Mouse (Mus musculus) midbrain, embryonic 14.5 days (tissue): ENCODE data around the gene Tsr3. TPM values are rescaled to one million over a fixed set of nuclear protein-coding genes. Genes with fewer than 3 reads are reported as not detected.
"Not testable (repeated sequence)": the region's sequence is repeated elsewhere in the genome, so short reads cannot be mapped to it uniquely, and the experiment has no call there.

Experiments used
- ATAC-seq: fragments of 200-750 bp; cut with Nextera tagmentation; 2 replicates; pipeline ENCODE4 v1.8.0; 2017; ENCODE audit warnings: moderate number of reproducible peaks, moderate library complexity; ENCODE audit not compliant: low FRiP score, low TSS enrichment
- DNase-seq: peaks from one replicate; pipeline ENCODE4 v3.0.0-alpha.2; 2015
- H3K27ac ChIP-seq: fragments of 300-500 bp; sonication (generic); replicated peaks from 2 replicates; pipeline ENCODE4 v1.5.1; 2014; ENCODE audit warnings: mild to moderate bottlenecking, low read depth, low read length, moderate library complexity
- H3K27me3 ChIP-seq: fragments of 300-500 bp; sonication (generic); 2 replicates; pipeline ENCODE4 v1.6.1; 2014; ENCODE audit warnings: low read length, control low read depth, mixed read lengths; ENCODE audit not compliant: control insufficient read depth, insufficient read depth
- H3K36me3 ChIP-seq: fragments of 300-500 bp; sonication (generic); 2 replicates; pipeline ENCODE4 v1.6.1; 2014; ENCODE audit warnings: low read length, control low read depth; ENCODE audit not compliant: control insufficient read depth, insufficient read depth
- H3K4me1 ChIP-seq: fragments of 300-500 bp; sonication (generic); 2 replicates; pipeline ENCODE4 v1.6.1; 2014; ENCODE audit warnings: mild to moderate bottlenecking, antibody characterized with exemption, low read length, control low read depth; ENCODE audit not compliant: control insufficient read depth, insufficient read depth
- H3K4me2 ChIP-seq: fragments of 300-500 bp; sonication (generic); 2 replicates; pipeline ENCODE4 v1.6.1; 2014; ENCODE audit warnings: mild to moderate bottlenecking, low read length, moderate library complexity
- H3K4me3 ChIP-seq: fragments of 300-500 bp; sonication (generic); replicated peaks from 2 replicates; pipeline ENCODE4 v1.5.1; 2014; ENCODE audit warnings: low read depth, low read length
- H3K9ac ChIP-seq: fragments of 300-500 bp; sonication (generic); replicated peaks from 2 replicates; pipeline ENCODE4 v1.6.1; 2014; ENCODE audit warnings: mild to moderate bottlenecking, low read length, moderate library complexity
- H3K9me3 ChIP-seq: fragments of 300-500 bp; sonication (generic); 2 replicates; pipeline ENCODE4 v1.6.1; 2016; ENCODE audit warnings: low read length, control low read depth, mixed read lengths; ENCODE audit not compliant: control insufficient read depth
- WGBS: fragments of 180-500 bp; shearing (Covaris S2); extraction: QIAGEN DNeasy Blood & Tissue Kit; methylation state at CpG from one replicate; pipeline ENCODE4 v1.1.7; 2014; 5-methylcytosine and 5-hydroxymethylcytosine counted together
- polyA plus RNA-seq: library from polyadenylated mRNA; unstranded; fragments of >200 nt; fragmentation: Nextera tagmentation; extraction: Ambion mirVana; gene quantifications from 2 replicates; pipeline ENCODE4 v1.2.1, GENCODE M21; 2014

Tsr3 gene
- polyA plus RNA-seq, 1 experiment from 2014 or later, result 52.1 TPM

DNA sequence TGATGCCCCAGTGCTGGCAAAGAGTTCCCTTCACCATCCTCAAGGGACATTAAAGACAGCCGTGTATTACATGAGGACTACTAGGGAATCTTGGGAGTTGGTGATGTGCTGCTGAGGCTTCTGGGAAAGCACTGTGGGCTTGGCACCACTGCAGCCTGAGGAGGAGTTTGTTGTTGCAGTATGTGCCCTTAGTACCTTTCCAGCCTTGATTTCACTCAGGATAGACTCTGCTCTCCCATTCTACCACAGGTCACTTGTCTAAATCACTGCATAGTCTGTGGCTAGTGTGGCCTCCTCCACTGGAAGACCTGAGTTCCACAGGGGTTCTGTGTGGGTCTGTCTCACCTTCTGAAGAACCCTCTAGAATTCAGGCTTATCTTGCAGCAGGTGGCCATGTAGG is 19.2 kb upstream of the Tsr3 start:
- H3K27me3 ChIP-seq, result no peaks in the 10 kb centered on the region
- H3K27ac ChIP-seq, result no peak overlapping the region
- no peak overlapping the region for H3K4me3 ChIP-seq
- peaks cover 10% of the 10 kb centered on the region; the same call in 1 of the 2 replicates for H3K4me1 ChIP-seq
- H3K4me2 ChIP-seq, result no peak overlapping the region
- no peaks in the 10 kb centered on the region for H3K9me3 ChIP-seq
- H3K9ac ChIP-seq, result 0 out of 2 replicates have a peak overlapping the region, but pooled peaks have one; percentile 9
- no peak for DNase-seq
- 93% methylated on average over 1 of the region's 1 CpGs for WGBS
- H3K36me3 ChIP-seq, result peaks cover 27% of the 10 kb centered on the region
- ATAC-seq, result no peak

DNA sequence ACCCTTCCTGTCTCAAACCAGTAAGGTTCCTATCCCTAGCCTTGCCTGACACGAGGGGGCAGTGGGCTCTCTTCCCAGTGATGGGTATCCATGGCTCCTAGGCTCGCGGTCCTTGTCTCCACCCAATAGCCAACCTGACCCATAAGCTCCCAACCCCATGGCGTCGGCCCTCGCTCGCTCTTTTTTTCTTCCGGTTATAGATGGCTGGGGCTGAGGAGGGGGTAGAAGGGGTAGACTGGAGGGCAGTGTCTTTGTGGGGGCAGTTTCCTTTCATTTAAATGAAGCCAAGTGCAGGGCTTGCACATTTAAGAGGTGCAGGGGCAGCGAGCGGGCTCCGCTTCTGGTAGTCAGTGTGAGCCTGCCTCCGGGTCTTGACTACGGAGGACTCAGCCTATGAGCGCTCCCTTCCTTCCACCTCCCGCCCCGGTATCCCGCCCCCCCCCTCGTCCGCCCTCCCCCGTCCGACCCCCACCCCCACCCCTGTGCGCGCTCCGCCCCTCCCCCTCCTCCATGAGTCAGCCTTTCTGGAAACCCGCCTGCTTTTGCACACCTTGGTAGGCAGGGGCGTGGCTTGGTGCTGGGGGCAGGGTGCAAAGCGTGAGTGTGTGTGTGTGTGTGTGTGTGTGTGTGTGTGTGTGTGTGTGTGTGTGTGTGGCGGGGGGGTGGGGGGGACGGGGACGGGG is 18.0 kb upstream of the Tsr3 start:
- peak overlapping the region; percentile 70 for H3K4me2 ChIP-seq
- no peaks in the 10 kb centered on the region for H3K9me3 ChIP-seq
- H3K4me1 ChIP-seq, result peaks cover 10% of the 10 kb centered on the region; the same call in 1 of the 2 replicates
- peak overlapping the region; percentile 65 for H3K27ac ChIP-seq
- ATAC-seq (peak; percentile 83), DNase-seq (peak; percentile 76)
- H3K36me3 ChIP-seq, result peaks cover 30% of the 10 kb centered on the region
- under 1% methylated on average over 22 of the region's 30 CpGs for WGBS
- peak overlapping the region; percentile 51 for H3K9ac ChIP-seq
- peak overlapping the region; percentile 32 for H3K4me3 ChIP-seq
- no peaks in the 10 kb centered on the region for H3K27me3 ChIP-seq

DNA sequence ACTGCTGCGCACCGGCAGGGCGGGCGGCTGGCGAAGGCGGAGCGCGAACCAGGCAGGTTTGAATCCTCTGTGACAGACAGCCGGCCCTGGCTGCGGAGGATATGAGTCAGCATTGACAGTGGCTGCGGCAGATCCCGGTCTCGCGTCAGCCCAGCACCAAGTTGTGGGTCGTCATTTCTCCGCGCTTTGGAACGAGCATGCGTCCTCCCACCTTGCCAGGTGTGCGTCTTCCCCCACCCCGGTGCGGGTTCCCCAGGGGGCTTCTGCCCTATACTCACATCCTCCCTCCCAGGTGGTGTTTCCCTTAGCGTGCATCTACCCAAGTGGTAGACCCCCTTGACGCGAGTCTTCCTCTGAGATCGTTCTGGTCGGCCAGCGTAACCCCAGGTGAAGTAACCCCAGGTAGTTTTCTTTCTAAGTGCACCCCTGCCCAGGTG is 17.4 kb upstream of the Tsr3 start:
- not testable (repeated sequence) for H3K4me1 ChIP-seq, H3K9me3 ChIP-seq, H3K9ac ChIP-seq, H3K27me3 ChIP-seq
- H3K4me2 ChIP-seq, result peak overlapping the region; percentile 70
- H3K36me3 ChIP-seq, result peaks cover 32% of the 10 kb centered on the region
- ATAC-seq (peak; percentile 89), DNase-seq (peak; percentile 7)
- 10% methylated on average over 14 of the region's 28 CpGs for WGBS
- H3K4me3 ChIP-seq, result peak overlapping the region; percentile 32
- H3K27ac ChIP-seq, result peak overlapping the region; percentile 21; the same call in 1 of the 2 replicates

DNA sequence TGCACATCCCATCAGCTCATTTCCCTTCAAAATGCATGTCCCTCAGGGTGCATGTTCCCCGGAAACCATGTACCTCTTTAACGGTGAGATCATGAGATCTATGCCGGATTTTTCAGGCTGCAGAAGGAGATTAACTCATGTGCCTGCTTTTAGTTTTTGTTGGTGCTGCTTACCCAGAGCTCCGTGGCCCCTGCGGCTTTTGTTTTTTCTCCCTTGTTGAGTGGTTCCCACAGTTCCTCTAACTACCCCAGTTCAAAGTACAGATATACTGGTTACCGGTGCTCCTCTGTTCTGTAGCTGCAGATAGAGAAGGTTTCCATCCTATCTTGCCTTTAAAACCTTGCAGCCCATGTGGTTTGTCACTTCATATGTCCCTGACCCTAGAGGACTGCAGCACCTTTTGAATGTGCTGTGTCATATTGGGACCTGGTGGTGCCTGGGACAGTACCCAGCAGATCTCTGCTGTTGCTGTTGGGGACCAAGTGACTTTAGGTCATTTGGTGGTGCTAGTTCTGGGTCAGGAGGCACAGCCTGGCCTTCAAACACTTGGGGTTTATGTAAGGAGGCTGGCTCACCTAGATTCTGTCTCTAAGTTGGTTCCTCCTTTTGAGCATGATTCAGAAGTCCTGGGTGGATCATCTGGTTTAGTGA is 16.9 kb upstream of the Tsr3 start:
- Histone ChIP-seq H3K4me1 (peaks cover 10% of the 10 kb centered on the region; the same call in 1 of the 2 replicates), H3K4me3 (peak overlapping the region; percentile 32; the same call in 1 of the 2 replicates), H3K9ac (no peak overlapping the region; the same call in 1 of the 2 replicates), H3K36me3 (peaks cover 32% of the 10 kb centered on the region), H3K27ac (peak overlapping the region; percentile 21; the same call in 1 of the 2 replicates), H3K27me3 (no peaks in the 10 kb centered on the region), H3K9me3 (no peaks in the 10 kb centered on the region), H3K4me2 (peak overlapping the region; percentile 70)
- ATAC-seq, result no peak
- no peak for DNase-seq
- WGBS, result 43% methylated on average over 6 of the region's 6 CpGs

DNA sequence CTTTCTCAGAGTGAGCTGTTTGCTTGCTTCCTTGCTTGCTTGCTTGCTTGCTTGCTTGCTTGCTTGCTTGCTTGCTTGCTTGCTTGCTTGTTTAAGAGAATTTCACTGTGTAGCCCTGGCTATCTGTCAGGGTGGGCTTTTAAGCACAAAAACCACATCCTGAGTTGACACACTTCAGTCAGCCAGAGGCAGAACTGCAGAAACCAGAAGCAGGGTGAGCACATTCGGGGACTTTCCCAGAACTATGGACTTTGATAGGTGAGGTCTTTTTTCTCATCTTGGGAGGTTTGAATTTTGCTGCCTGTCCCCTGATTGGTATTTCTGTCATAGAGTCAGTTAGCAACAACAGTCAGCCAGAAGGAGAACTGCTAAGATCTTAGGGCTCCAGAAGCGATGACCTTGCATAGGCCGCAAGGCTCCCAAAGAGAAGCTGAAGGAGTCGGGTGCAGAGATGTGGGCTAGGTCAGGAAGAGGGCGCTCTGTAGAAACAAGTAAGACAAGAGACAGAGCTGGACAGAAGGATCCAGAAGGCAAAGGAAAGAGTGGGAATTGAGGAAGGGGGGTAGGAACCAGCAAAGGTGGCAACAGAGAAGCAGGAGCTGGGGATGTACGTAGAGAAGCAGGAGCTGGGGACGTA is 15.3 kb upstream of the Tsr3 start:
- Histone ChIP-seq H3K27ac (no peak overlapping the region), H3K36me3 (peaks cover 26% of the 10 kb centered on the region), H3K27me3 (no peaks in the 10 kb centered on the region), H3K9me3 (no peaks in the 10 kb centered on the region), H3K9ac (no peak overlapping the region), H3K4me2 (no peak overlapping the region), H3K4me3 (no peak overlapping the region), H3K4me1 (peaks cover 10% of the 10 kb centered on the region; the same call in 1 of the 2 replicates)
- no peak for ATAC-seq
- DNase-seq, result no peak
- 90% methylated on average over 7 of the region's 7 CpGs for WGBS

DNA sequence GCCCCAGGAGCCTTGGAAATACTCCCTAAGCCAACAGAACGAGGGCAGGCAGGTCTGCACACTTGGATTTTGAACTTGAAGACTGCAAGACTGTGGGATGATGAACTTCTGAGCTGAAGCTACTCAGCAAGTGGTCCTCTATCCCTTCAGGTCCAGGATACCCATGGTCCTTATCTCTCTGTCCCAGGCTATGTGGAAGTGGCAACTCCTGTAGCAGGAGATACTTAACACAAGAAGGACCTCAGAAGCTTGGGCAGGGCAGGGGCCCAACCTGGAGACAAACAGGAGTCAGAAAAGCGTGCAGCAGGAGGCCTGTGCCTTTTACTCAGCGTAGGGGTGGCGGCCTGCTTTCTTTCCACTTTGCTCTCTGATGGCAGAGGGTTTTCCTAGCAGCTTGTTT is 14.3 kb upstream of the Tsr3 start:
- WGBS, result 89% methylated on average over 4 of the region's 4 CpGs
- no peak overlapping the region for H3K4me3 ChIP-seq
- no peak for DNase-seq
- ATAC-seq, result no peak
- peaks cover 28% of the 10 kb centered on the region for H3K36me3 ChIP-seq
- H3K9ac ChIP-seq, result no peak overlapping the region
- no peaks in the 10 kb centered on the region for H3K9me3 ChIP-seq
- peaks cover 10% of the 10 kb centered on the region; the same call in 1 of the 2 replicates for H3K4me1 ChIP-seq
- no peaks in the 10 kb centered on the region for H3K27me3 ChIP-seq
- no peak overlapping the region for H3K27ac ChIP-seq
- H3K4me2 ChIP-seq, result no peak overlapping the region

DNA sequence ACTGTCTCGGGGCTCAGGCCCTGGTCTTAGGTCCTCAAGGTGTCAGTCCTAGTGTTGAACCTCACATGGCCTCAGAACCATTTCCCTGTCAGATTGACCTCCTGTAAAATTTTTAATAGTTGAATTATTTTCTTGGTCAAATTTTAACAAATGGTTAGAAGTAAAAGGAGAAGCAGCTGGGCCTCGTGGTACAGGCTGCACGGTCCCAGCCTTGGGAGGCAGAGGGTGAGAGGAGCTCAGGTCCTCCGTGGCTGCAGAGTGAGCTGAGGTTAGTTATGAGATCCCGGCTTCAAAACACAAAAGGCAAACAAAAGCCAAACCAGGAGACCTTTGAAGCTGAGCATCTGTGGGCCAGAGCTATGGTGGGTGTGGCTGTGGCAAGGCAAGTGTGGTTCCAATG is 12.0 kb upstream of the Tsr3 start:
- H3K9ac ChIP-seq, result no peak overlapping the region
- no peak overlapping the region for H3K27ac ChIP-seq
- DNase-seq (no peak), ATAC-seq (no peak)
- H3K27me3 ChIP-seq, result no peaks in the 10 kb centered on the region
- no peaks in the 10 kb centered on the region for H3K4me1 ChIP-seq
- peaks cover 37% of the 10 kb centered on the region for H3K36me3 ChIP-seq
- no peak overlapping the region for H3K4me3 ChIP-seq
- no peaks in the 10 kb centered on the region for H3K9me3 ChIP-seq
- 85% methylated on average over 5 of the region's 5 CpGs for WGBS
- H3K4me2 ChIP-seq, result no peak overlapping the region

DNA sequence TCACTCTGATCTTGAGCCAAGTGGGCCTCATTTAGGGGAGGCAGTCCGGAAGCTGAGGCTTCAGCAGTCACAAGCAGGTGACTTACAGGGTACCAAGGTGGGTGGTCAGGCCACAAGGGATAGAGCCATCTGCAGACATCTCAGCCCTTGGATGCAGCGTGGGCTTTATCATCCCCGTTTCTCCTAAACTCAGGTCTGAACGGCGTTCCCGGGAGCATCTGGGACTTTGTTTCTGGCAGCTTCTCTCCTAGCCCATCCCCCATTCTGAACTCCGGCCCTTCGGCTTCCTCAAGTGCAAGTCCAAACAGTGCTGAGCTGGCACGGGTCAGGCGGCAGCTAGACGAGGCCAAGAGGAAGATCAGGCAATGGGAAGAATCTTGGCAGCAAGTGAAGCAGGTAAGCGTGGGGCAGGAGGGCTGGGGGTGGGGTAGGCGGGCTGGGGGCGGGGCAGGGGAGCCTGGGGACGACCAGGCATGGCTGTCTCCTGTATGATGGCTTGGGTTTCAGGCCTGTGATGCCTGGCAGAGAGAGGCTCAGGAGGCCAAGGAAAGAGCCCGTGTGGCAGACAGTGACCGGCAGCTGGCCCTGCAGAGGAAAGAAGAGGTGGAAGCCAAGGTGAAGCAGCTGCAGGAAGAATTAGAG is 9.8 kb upstream of the Tsr3 start:
- not testable (repeated sequence) for DNase-seq, H3K4me2 ChIP-seq, H3K9me3 ChIP-seq, H3K9ac ChIP-seq, H3K27me3 ChIP-seq, H3K4me1 ChIP-seq, ATAC-seq, H3K4me3 ChIP-seq, H3K27ac ChIP-seq
- 80% methylated on average over 15 of the region's 17 CpGs for WGBS
- peaks cover 46% of the 10 kb centered on the region for H3K36me3 ChIP-seq
